Mouse (Mus musculus) central nervous system, embryonic 11.5 days (tissue): Measurements from ENCODE around the gene Olfr804. TPM values are rescaled to one million over a fixed set of nuclear protein-coding genes. Genes with fewer than 3 reads are reported as not detected.

Experiments used
- polyA plus RNA-seq: library from polyadenylated mRNA; depleted of rRNA; stranded (reverse); fragments of >200 nt; gene quantifications from 2 replicates; pipeline ENCODE4 v1.2.3, GENCODE M21; 2012; rRNA removed

Olfr804 gene
- not detected in 2 replicates for polyA plus RNA-seq

GRCm38 (mm10) chr10:129702910-129703309 lies at the start of gene Olfr804:
Gene Olfr804 (plus strand): TSS chr10:129703210.

GRCm38 (mm10) chr10:129657394-129657793 lies 45.6 kb upstream of the Olfr804 start, which contains the start of gene Olfr800:
Gene Olfr800 (plus strand): TSS chr10:129657694.

GRCm38 (mm10) chr10:129673765-129674164 lies 29.2 kb upstream of the Olfr804 start, which contains the start of gene Olfr801:
Gene Olfr801 (minus strand): TSS chr10:129673865.

GRCm38 (mm10) chr10:129688069-129688468 lies 14.9 kb upstream of the Olfr804 start, which contains the start of gene Olfr802:
Gene Olfr802 (minus strand): TSS chr10:129688169.

GRCm38 (mm10) chr10:129694186-129694585 lies 8.8 kb upstream of the Olfr804 start, which contains the start of gene Olfr803:
Gene Olfr803 (minus strand): TSS chr10:129694286.

GRCm38 (mm10) chr10:129729275-129729674 lies 26.3 kb downstream of the Olfr804 start, which contains the start of gene Olfr805:
Gene Olfr805 (minus strand): TSS chr10:129729375.

GRCm38 (mm10) chr10:129741821-129742220 lies 38.8 kb downstream of the Olfr804 start, which contains the start of gene Olfr806:
Gene Olfr806 (minus strand): TSS chr10:129741921.

GRCm38 (mm10) chr10:129757693-129758092 lies 54.7 kb downstream of the Olfr804 start, which contains the start of gene Olfr807:
Gene Olfr807 (minus strand): TSS chr10:129757793.

Other genes with a start within 250 kb of the Olfr804 start
- gene Olfr787, start 241.3 kb upstream of the Olfr804 start, polyA plus RNA-seq, result not detected in 2 replicates
- gene Olfr788, start 232.2 kb upstream of the Olfr804 start, polyA plus RNA-seq, result not detected in 2 replicates
- gene Olfr789, start 218.5 kb upstream of the Olfr804 start, polyA plus RNA-seq, result not detected in 2 replicates
- gene Olfr790, start 204.7 kb upstream of the Olfr804 start, polyA plus RNA-seq, result not detected in 2 replicates
- not detected in 2 replicates for gene Olfr791, start 181.4 kb upstream of the Olfr804 start, polyA plus RNA-seq
- not detected in 2 replicates for gene Olfr792, start 164.0 kb upstream of the Olfr804 start, polyA plus RNA-seq
- not detected in 2 replicates for gene Olfr794, start 135.6 kb upstream of the Olfr804 start, polyA plus RNA-seq
- gene Olfr796, start 90.6 kb upstream of the Olfr804 start, polyA plus RNA-seq, result not detected in 2 replicates
- gene Olfr798, start 75.3 kb upstream of the Olfr804 start, polyA plus RNA-seq, result not detected in 2 replicates
- gene Olfr799, start 65.7 kb upstream of the Olfr804 start, polyA plus RNA-seq, result not detected in 2 replicates
- gene Olfr800, start 45.5 kb upstream of the Olfr804 start, polyA plus RNA-seq, result not detected in 2 replicates
- not detected in 2 replicates for gene Olfr801, start 29.3 kb upstream of the Olfr804 start, polyA plus RNA-seq
- gene Olfr802, start 15.0 kb upstream of the Olfr804 start, polyA plus RNA-seq, result not detected in 2 replicates
- gene Olfr803, start 8.9 kb upstream of the Olfr804 start, polyA plus RNA-seq, result not detected in 2 replicates
- not detected in 2 replicates for gene Olfr805, start 26.2 kb downstream of the Olfr804 start, polyA plus RNA-seq
- not detected in 2 replicates for gene Olfr806, start 38.7 kb downstream of the Olfr804 start, polyA plus RNA-seq
- gene Olfr807, start 54.6 kb downstream of the Olfr804 start, polyA plus RNA-seq, result not detected in 2 replicates
- gene Olfr808, start 62.3 kb downstream of the Olfr804 start, polyA plus RNA-seq, result not detected in 2 replicates
- gene Olfr809, start 71.4 kb downstream of the Olfr804 start, polyA plus RNA-seq, result not detected in 2 replicates
- gene Olfr810, start 91.7 kb downstream of the Olfr804 start, polyA plus RNA-seq, result not detected in 2 replicates
- gene Olfr811, start 101.2 kb downstream of the Olfr804 start, polyA plus RNA-seq, result not detected in 2 replicates
- not detected in 2 replicates for gene Olfr812, start 142.9 kb downstream of the Olfr804 start, polyA plus RNA-seq
- gene Olfr813, start 152.2 kb downstream of the Olfr804 start, polyA plus RNA-seq, result not detected in 2 replicates
- not detected in 2 replicates for gene Olfr814, start 176.6 kb downstream of the Olfr804 start, polyA plus RNA-seq
- gene Olfr815, start 202.7 kb downstream of the Olfr804 start, polyA plus RNA-seq, result not detected in 2 replicates
- gene Olfr816, start 212.4 kb downstream of the Olfr804 start, polyA plus RNA-seq, result not detected in 2 replicates
- gene Olfr818, start 245.9 kb downstream of the Olfr804 start, polyA plus RNA-seq, result not detected in 2 replicates